Mouse (Mus musculus) lung, embryonic 14.5 days (tissue): ENCODE results near the gene Ubac2. TPM values are rescaled to one million over a fixed set of nuclear protein-coding genes. Genes with fewer than 3 reads are reported as not detected.
"Not testable (repeated sequence)": the region's sequence is repeated elsewhere in the genome, so short reads cannot be mapped to it uniquely, and the experiment has no call there.

ENCODE experiments used
- ATAC-seq: fragments of 200-750 bp; cut with Nextera tagmentation; 2 replicates; pipeline ENCODE4 v1.8.0; 2017; ENCODE audit warnings: mild to moderate bottlenecking, moderate TSS enrichment, moderate library complexity; ENCODE audit not compliant: insufficient read depth
- DNase-seq: peaks from one replicate; pipeline ENCODE4 v3.0.0-alpha.2; 2015
- H3K27ac ChIP-seq: fragments of 300-500 bp; sonication (generic); 2 replicates; pipeline ENCODE4 v1.5.1; 2014; ENCODE audit warnings: low read depth, mild to moderate bottlenecking, moderate library complexity
- H3K27me3 ChIP-seq: fragments of 300-500 bp; sonication (generic); 2 replicates; pipeline ENCODE4 v1.6.1; 2014; ENCODE audit warnings: low read length, control low read depth; ENCODE audit not compliant: insufficient read depth
- H3K36me3 ChIP-seq: fragments of 300-500 bp; sonication (generic); 2 replicates; pipeline ENCODE4 v1.6.1; 2014; ENCODE audit warnings: control low read depth; ENCODE audit not compliant: insufficient read depth
- H3K4me1 ChIP-seq: fragments of 300-500 bp; sonication (generic); 2 replicates; pipeline ENCODE4 v1.6.1; 2014; ENCODE audit warnings: antibody characterized with exemption, control low read depth; ENCODE audit not compliant: insufficient read depth
- H3K4me2 ChIP-seq: fragments of 300-500 bp; sonication (generic); 2 replicates; pipeline ENCODE4 v1.6.1; 2014; ENCODE audit warnings: mild to moderate bottlenecking
- H3K4me3 ChIP-seq: fragments of 300-500 bp; sonication (generic); 2 replicates; pipeline ENCODE4 v1.5.1; 2014; ENCODE audit warnings: low read depth, low read length
- H3K9ac ChIP-seq: fragments of 300-500 bp; sonication (generic); 2 replicates; pipeline ENCODE4 v1.6.1; 2014
- H3K9me3 ChIP-seq: fragments of 300-500 bp; sonication (generic); 2 replicates; pipeline ENCODE4 v1.6.1; 2016; ENCODE audit warnings: low read depth, low read length, control low read depth
- CTCF ChIP-seq: IDR thresholded peaks from 2 replicates; pipeline ENCODE4 v1.5.1; 2016; ENCODE audit warnings: antibody characterized with exemption, low read depth
- WGBS: fragments of 180-500 bp; shearing (Covaris S2); extraction: QIAGEN DNeasy Blood & Tissue Kit; methylation state at CpG from one replicate; pipeline ENCODE4 v1.1.7; 2014; 5-methylcytosine and 5-hydroxymethylcytosine counted together
- polyA plus RNA-seq: library from polyadenylated mRNA; unstranded; fragments of >200 nt; fragmentation: Nextera tagmentation; extraction: Ambion mirVana; gene quantifications from 2 replicates; pipeline ENCODE4 v1.2.1, GENCODE M21; 2014

Gene Ubac2
- polyA plus RNA-seq, 1 experiment from 2014 or later, result 61.1 TPM

GRCm38 (mm10) chr14:121852531-121852930 lies 25.9 kb upstream of the Ubac2 start:
- no peak for DNase-seq
- 63% methylated on average over 8 of the region's 8 CpGs for WGBS
- no peak overlapping the region for H3K27ac ChIP-seq
- no peak overlapping the region for H3K4me2 ChIP-seq
- no peaks in the 10 kb centered on the region for H3K4me1 ChIP-seq
- TF ChIP-seq CTCF, result no peak
- no peaks in the 10 kb centered on the region for H3K36me3 ChIP-seq
- no peaks in the 10 kb centered on the region for H3K27me3 ChIP-seq
- H3K9me3 ChIP-seq, result no peaks in the 10 kb centered on the region
- H3K4me3 ChIP-seq, result no peak overlapping the region
- no peak for ATAC-seq
- no peak overlapping the region for H3K9ac ChIP-seq

GRCm38 (mm10) chr14:121865162-121865561 lies 13.3 kb upstream of the Ubac2 start:
- 7% methylated on average over 2 of the region's 2 CpGs for WGBS
- peak; percentile 42; the same call in 1 of the 2 replicates for ATAC-seq
- H3K4me1 ChIP-seq, result not testable (repeated sequence)

GRCm38 (mm10) chr14:121866574-121866973 lies 11.8 kb upstream of the Ubac2 start:
- H3K27me3 ChIP-seq, result no peaks in the 10 kb centered on the region
- DNase-seq (no peak), ATAC-seq (no peak)
- H3K4me3 ChIP-seq, result no peak overlapping the region
- no peaks in the 10 kb centered on the region for H3K4me1 ChIP-seq
- TF ChIP-seq CTCF, result no peak
- no peak overlapping the region for H3K9ac ChIP-seq
- no peaks in the 10 kb centered on the region for H3K9me3 ChIP-seq
- H3K36me3 ChIP-seq, result no peaks in the 10 kb centered on the region
- no peak overlapping the region for H3K27ac ChIP-seq
- WGBS, result 60% methylated on average over 3 of the region's 3 CpGs
- H3K4me2 ChIP-seq, result no peak overlapping the region

More at GRCm38 (mm10) chr14:121865162-121865561, 13.3 kb upstream of the Ubac2 start:
- H3K27ac ChIP-seq, H3K36me3 ChIP-seq, H3K4me3 ChIP-seq, H3K27me3 ChIP-seq, H3K9ac ChIP-seq, H3K4me2 ChIP-seq, H3K9me3 ChIP-seq: not testable (repeated sequence)
- DNase-seq, result peak; percentile 93
- peak; percentile 78 for TF ChIP-seq CTCF

GRCm38 (mm10) chr14:121869111-121869510 lies 9.3 kb upstream of the Ubac2 start:
- no peak overlapping the region for H3K27ac ChIP-seq
- no peaks in the 10 kb centered on the region for H3K36me3 ChIP-seq
- no peak for ATAC-seq
- WGBS, result 61% methylated on average over 1 of the region's 1 CpGs
- no peak overlapping the region for H3K4me3 ChIP-seq
- H3K4me2 ChIP-seq, result no peak overlapping the region
- H3K9ac ChIP-seq, result no peak overlapping the region
- no peak for TF ChIP-seq CTCF
- no peaks in the 10 kb centered on the region for H3K4me1 ChIP-seq
- peak; percentile 11 for DNase-seq
- no peaks in the 10 kb centered on the region for H3K27me3 ChIP-seq
- no peaks in the 10 kb centered on the region for H3K9me3 ChIP-seq

- WGBS, result 76% methylated on average over 1 of the region's 1 CpGs
- Histone ChIP-seq H3K9me3 (no peaks in the 10 kb centered on the region), H3K27ac (no peak overlapping the region), H3K4me2 (no peak overlapping the region), H3K9ac (no peak overlapping the region), H3K36me3 (no peaks in the 10 kb centered on the region), H3K4me3 (no peak overlapping the region), H3K4me1 (no peaks in the 10 kb centered on the region), H3K27me3 (no peaks in the 10 kb centered on the region)
- TF ChIP-seq CTCF, result no peak
- ATAC-seq (no peak), DNase-seq (no peak)
Measured at GRCm38 (mm10) chr14:121872760-121873159, 5.7 kb upstream of the Ubac2 start.

- H3K4me3 ChIP-seq, result no peak overlapping the region
Measured at GRCm38 (mm10) chr14:121873172-121873571, 5.2 kb upstream of the Ubac2 start.

GRCm38 (mm10) chr14:121873646-121874045 lies 4.8 kb upstream of the Ubac2 start:
- Histone ChIP-seq H3K27ac (no peak overlapping the region), H3K4me3 (no peak overlapping the region), H3K4me2 (no peak overlapping the region), H3K27me3 (no peaks in the 10 kb centered on the region), H3K36me3 (no peaks in the 10 kb centered on the region), H3K4me1 (no peaks in the 10 kb centered on the region), H3K9ac (no peak overlapping the region), H3K9me3 (no peaks in the 10 kb centered on the region)
- TF ChIP-seq CTCF, result no peak
- 75% methylated on average over 4 of the region's 4 CpGs for WGBS
- DNase-seq, result no peak
- ATAC-seq, result no peak

More at GRCm38 (mm10) chr14:121873172-121873571, 5.2 kb upstream of the Ubac2 start:
- no peaks in the 10 kb centered on the region for H3K9me3 ChIP-seq
- H3K4me1 ChIP-seq, result no peaks in the 10 kb centered on the region
- H3K27ac ChIP-seq, result no peak overlapping the region
- 60% methylated on average over 2 of the region's 2 CpGs for WGBS
- no peaks in the 10 kb centered on the region for H3K27me3 ChIP-seq
- no peak for DNase-seq
- no peaks in the 10 kb centered on the region for H3K36me3 ChIP-seq
- no peak overlapping the region for H3K4me2 ChIP-seq
- ATAC-seq, result no peak
- no peak overlapping the region for H3K9ac ChIP-seq
- no peak for TF ChIP-seq CTCF

- H3K4me2 ChIP-seq, H3K9me3 ChIP-seq, H3K9ac ChIP-seq, H3K27me3 ChIP-seq, H3K36me3 ChIP-seq, DNase-seq, H3K4me1 ChIP-seq, ATAC-seq, H3K4me3 ChIP-seq, H3K27ac ChIP-seq: not testable (repeated sequence)
- WGBS, result 72% methylated on average over 2 of the region's 2 CpGs
Measured at GRCm38 (mm10) chr14:121876190-121876589, 2.2 kb upstream of the Ubac2 start.
